Mouse (Mus musculus): ENCODE measurements around the gene Spag6. TPM values are rescaled to one million over a fixed set of nuclear protein-coding genes. Genes with fewer than 3 reads are reported as not detected.

Spag6 gene
- polyA plus RNA-seq, 1 experiment from 2014 or later: 0.11 TPM

GRCm38 (mm10) chr2:18692548-18692947, 1.3 kb upstream of the Spag6 start:
- Histone ChIP-seq H3K27me3 (ENCODE audit: control insufficient read depth, insufficient read depth, low read length) (peaks cover 87% of the 10 kb centered on the region), H3K27ac (no peak overlapping the region), H3K4me3 (replicated peaks; ENCODE audit: low read length) (no peak overlapping the region), H3K9me3 (ENCODE audit: control insufficient read depth, low read length) (no peaks in the 10 kb centered on the region), H3K4me1 (replicated peaks; ENCODE audit: control insufficient read depth, insufficient read depth, low read length) (peaks cover 21% of the 10 kb centered on the region; the same call in 1 of the 2 replicates), H3K36me3 (replicated peaks; ENCODE audit: control insufficient read depth, insufficient read depth) (no peaks in the 10 kb centered on the region), H3K9ac (no peak overlapping the region), H3K4me2 (replicated peaks) (no peak overlapping the region)
- 0% methylated on average over 1 of the region's 1 CpGs for WGBS
- DNase-seq (ENCODE audit: low spot score): no peak
- no peak for ATAC-seq (ENCODE audit: low FRiP score)

- peak overlapping the region; percentile 89 for H3K4me2 ChIP-seq (replicated peaks)
- peaks cover 83% of the 10 kb centered on the region for H3K27me3 ChIP-seq (ENCODE audit: control insufficient read depth, insufficient read depth, low read length)
- H3K36me3 ChIP-seq (replicated peaks; ENCODE audit: control insufficient read depth, insufficient read depth): no peaks in the 10 kb centered on the region
- peak overlapping the region; percentile 41 for H3K4me3 ChIP-seq (replicated peaks; ENCODE audit: low read length)
- ATAC-seq (ENCODE audit: low FRiP score) (no peak), DNase-seq (ENCODE audit: low spot score) (no peak)
- H3K4me1 ChIP-seq (replicated peaks; ENCODE audit: control insufficient read depth, insufficient read depth, low read length): peaks cover 21% of the 10 kb centered on the region; the same call in 1 of the 2 replicates
- no peak overlapping the region for H3K27ac ChIP-seq
- H3K9me3 ChIP-seq (ENCODE audit: control insufficient read depth, low read length): no peaks in the 10 kb centered on the region
- 1% methylated on average over 5 of the region's 5 CpGs for WGBS
- no peak overlapping the region for H3K9ac ChIP-seq
Measured at GRCm38 (mm10) chr2:18693491-18693870, 351 bp upstream of the Spag6 start.

- peak overlapping the region; percentile 41 for H3K4me3 ChIP-seq (replicated peaks; ENCODE audit: low read length)
- peak overlapping the region; percentile 89 for H3K4me2 ChIP-seq (replicated peaks)
- H3K27ac ChIP-seq: no peak overlapping the region
- ATAC-seq (ENCODE audit: low FRiP score) (peak; percentile 10; the same call in 1 of the 2 replicates), DNase-seq (ENCODE audit: low spot score) (no peak)
- H3K36me3 ChIP-seq (replicated peaks; ENCODE audit: control insufficient read depth, insufficient read depth): no peaks in the 10 kb centered on the region
- under 1% methylated on average over 20 of the region's 20 CpGs for WGBS
- peaks cover 16% of the 10 kb centered on the region; the same call in 1 of the 2 replicates for H3K4me1 ChIP-seq (replicated peaks; ENCODE audit: control insufficient read depth, insufficient read depth, low read length)
- H3K9ac ChIP-seq: peak overlapping the region; percentile 47
- H3K9me3 ChIP-seq (ENCODE audit: control insufficient read depth, low read length): no peaks in the 10 kb centered on the region
- peaks cover 83% of the 10 kb centered on the region for H3K27me3 ChIP-seq (ENCODE audit: control insufficient read depth, insufficient read depth, low read length)
Measured at GRCm38 (mm10) chr2:18694611-18694950, 749 bp downstream of the Spag6 start.

- peaks cover 86% of the 10 kb centered on the region for H3K27me3 ChIP-seq (ENCODE audit: control insufficient read depth, insufficient read depth, low read length)
- no peaks in the 10 kb centered on the region for H3K36me3 ChIP-seq (replicated peaks; ENCODE audit: control insufficient read depth, insufficient read depth)
- 3% methylated on average over 8 of the region's 8 CpGs for WGBS
- no peaks in the 10 kb centered on the region for H3K9me3 ChIP-seq (ENCODE audit: control insufficient read depth, low read length)
- no peak overlapping the region for H3K27ac ChIP-seq
- no peak overlapping the region for H3K4me3 ChIP-seq (replicated peaks; ENCODE audit: low read length)
- DNase-seq (ENCODE audit: low spot score) (no peak), ATAC-seq (ENCODE audit: low FRiP score) (no peak)
- H3K9ac ChIP-seq: no peak overlapping the region
- peak overlapping the region; percentile 89; the same call in 1 of the 2 replicates for H3K4me2 ChIP-seq (replicated peaks)
- peaks cover 13% of the 10 kb centered on the region; the same call in 1 of the 2 replicates for H3K4me1 ChIP-seq (replicated peaks; ENCODE audit: control insufficient read depth, insufficient read depth, low read length)
Measured at GRCm38 (mm10) chr2:18695163-18695562, 1.3 kb downstream of the Spag6 start.

DNA sequence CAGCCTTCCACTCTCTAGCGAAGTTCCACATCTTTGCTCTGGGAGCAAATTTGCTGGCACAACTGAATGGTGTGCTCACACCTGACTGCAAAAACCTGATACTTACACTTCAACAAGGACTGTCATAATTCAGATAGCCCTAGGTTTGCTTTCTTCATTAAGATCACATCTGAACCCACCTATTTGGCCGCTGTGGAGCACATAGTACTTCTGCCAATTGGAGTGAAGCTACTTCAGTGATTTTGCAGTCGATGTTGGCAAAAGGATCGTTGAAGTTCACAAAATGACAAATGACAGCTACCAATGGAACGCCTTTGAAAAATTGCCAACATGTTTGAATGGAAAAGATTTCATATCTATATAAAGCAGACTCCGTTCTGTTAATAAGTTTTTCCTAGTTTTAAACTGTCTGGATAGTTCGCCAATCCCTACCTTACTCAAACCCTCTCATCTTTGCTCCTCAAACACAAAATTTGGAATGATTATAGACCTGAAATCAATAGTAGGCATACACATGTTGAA, 1.9 kb downstream of the Spag6 start:
- Histone ChIP-seq H3K4me2 (replicated peaks) (no peak overlapping the region), H3K9ac (no peak overlapping the region), H3K4me3 (replicated peaks; ENCODE audit: low read length) (no peak overlapping the region), H3K9me3 (ENCODE audit: control insufficient read depth, low read length) (no peaks in the 10 kb centered on the region), H3K4me1 (replicated peaks; ENCODE audit: control insufficient read depth, insufficient read depth, low read length) (peaks cover 11% of the 10 kb centered on the region; the same call in 1 of the 2 replicates), H3K36me3 (replicated peaks; ENCODE audit: control insufficient read depth, insufficient read depth) (no peaks in the 10 kb centered on the region), H3K27me3 (ENCODE audit: control insufficient read depth, insufficient read depth, low read length) (peaks cover 89% of the 10 kb centered on the region), H3K27ac (no peak overlapping the region)
- DNase-seq (ENCODE audit: low spot score): no peak
- no peak for ATAC-seq (ENCODE audit: low FRiP score)
- WGBS: 4% methylated on average over 7 of the region's 7 CpGs

- 5% methylated on average over 4 of the region's 4 CpGs for WGBS
- ATAC-seq (ENCODE audit: low FRiP score) (no peak), DNase-seq (ENCODE audit: low spot score) (peak; percentile 32)
Measured at GRCm38 (mm10) chr2:18697591-18698244, 3.9 kb downstream of the Spag6 start.

DNA sequence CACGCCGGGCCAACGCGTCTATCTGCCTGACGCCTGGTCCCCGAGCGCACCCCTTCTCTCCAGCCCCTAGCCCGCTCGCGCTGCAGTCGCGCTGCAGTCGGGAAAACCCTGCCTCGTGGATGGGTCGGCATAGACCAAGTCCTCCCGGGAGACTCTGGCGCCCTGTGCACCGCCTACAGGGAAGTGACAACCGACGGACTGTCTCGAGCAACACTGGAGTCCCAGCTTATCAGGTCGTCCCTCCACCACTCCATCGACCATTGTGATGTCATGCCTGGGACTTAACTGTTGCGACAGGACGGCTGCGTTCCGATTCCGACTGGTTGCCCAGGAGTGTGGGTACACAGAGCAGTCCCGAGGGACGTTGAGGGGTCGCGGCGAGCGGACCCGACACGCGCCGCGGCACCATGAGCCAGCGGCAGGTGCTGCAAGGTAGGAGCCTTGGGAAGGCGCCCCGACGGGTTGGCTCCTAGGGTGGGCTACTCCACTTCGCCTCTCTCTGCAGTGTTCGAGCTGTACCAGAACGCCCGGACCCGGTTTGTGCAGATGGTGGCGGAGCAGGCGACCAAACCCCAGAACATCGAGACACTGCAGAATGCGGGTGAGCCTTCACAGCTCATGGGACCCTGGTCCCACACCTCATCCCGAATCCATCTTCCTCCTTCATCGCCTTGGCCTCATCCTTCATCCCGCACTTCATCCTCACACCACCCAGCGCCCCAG, 5.0 kb downstream of the Spag6 start:
- Histone ChIP-seq H3K4me3 (replicated peaks; ENCODE audit: low read length) (no peak overlapping the region; the same call in 1 of the 2 replicates), H3K27ac (no peak overlapping the region), H3K9me3 (ENCODE audit: control insufficient read depth, low read length) (no peaks in the 10 kb centered on the region), H3K9ac (no peak overlapping the region), H3K4me1 (replicated peaks; ENCODE audit: control insufficient read depth, insufficient read depth, low read length) (peaks cover 8% of the 10 kb centered on the region; the same call in 1 of the 2 replicates), H3K4me2 (replicated peaks) (no peak overlapping the region), H3K36me3 (replicated peaks; ENCODE audit: control insufficient read depth, insufficient read depth) (no peaks in the 10 kb centered on the region), H3K27me3 (ENCODE audit: control insufficient read depth, insufficient read depth, low read length) (peaks cover 82% of the 10 kb centered on the region)
- WGBS: under 1% methylated on average over 56 of the region's 56 CpGs
- ATAC-seq (ENCODE audit: low FRiP score): peak; percentile 26; the same call in 1 of the 2 replicates
- no peak for DNase-seq (ENCODE audit: low spot score)

More at GRCm38 (mm10) chr2:18697591-18698244, 3.9 kb downstream of the Spag6 start:
- Histone ChIP-seq H3K27me3 (ENCODE audit: control insufficient read depth, insufficient read depth, low read length) (peaks cover 87% of the 10 kb centered on the region), H3K27ac (no peak overlapping the region), H3K36me3 (replicated peaks; ENCODE audit: control insufficient read depth, insufficient read depth) (no peaks in the 10 kb centered on the region), H3K4me1 (replicated peaks; ENCODE audit: control insufficient read depth, insufficient read depth, low read length) (peaks cover 11% of the 10 kb centered on the region; the same call in 1 of the 2 replicates), H3K4me2 (replicated peaks) (no peak overlapping the region), H3K4me3 (replicated peaks; ENCODE audit: low read length) (no peak overlapping the region), H3K9me3 (ENCODE audit: control insufficient read depth, low read length) (no peaks in the 10 kb centered on the region), H3K9ac (no peak overlapping the region)

DNA sequence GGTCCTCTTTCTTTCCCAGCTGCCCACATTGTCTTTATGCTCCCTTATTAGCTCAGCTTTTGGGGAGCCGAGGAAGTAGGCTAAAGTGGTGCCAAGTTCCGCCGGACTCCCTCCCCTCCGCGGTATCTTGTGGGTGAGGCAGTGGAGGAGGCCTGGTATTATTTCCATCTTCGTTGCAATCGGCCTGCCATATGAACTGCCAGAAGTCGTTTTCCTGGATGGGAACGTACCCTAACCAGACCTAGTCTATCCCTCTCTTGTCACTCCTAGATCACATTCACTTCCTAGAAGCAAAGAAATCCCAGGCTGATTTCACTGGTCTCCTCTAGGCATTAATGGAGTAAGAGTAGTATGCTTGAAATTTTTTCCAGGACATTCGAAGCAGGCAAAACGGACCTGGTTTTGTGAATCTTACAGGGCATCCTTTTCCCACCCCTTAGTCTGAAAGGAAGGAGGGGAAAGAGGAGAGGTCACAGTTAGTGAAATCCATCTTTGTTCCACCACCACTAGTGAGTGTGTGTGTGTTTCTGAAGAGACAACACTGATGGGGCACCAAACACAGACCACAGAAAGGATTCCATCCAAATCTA, 5.7 kb downstream of the Spag6 start:
- no peak overlapping the region for H3K9ac ChIP-seq
- H3K36me3 ChIP-seq (replicated peaks; ENCODE audit: control insufficient read depth, insufficient read depth): no peaks in the 10 kb centered on the region
- DNase-seq (ENCODE audit: low spot score): no peak
- H3K9me3 ChIP-seq (ENCODE audit: control insufficient read depth, low read length): no peaks in the 10 kb centered on the region
- WGBS: 1% methylated on average over 11 of the region's 11 CpGs
- H3K27me3 ChIP-seq (ENCODE audit: control insufficient read depth, insufficient read depth, low read length): peaks cover 85% of the 10 kb centered on the region
- 0 out of 2 replicates have a peak, but pooled peaks cover 1% of the 10 kb centered on the region for H3K4me1 ChIP-seq (replicated peaks; ENCODE audit: control insufficient read depth, insufficient read depth, low read length)
- H3K4me3 ChIP-seq (replicated peaks; ENCODE audit: low read length): no peak overlapping the region
- H3K4me2 ChIP-seq (replicated peaks): no peak overlapping the region
- ATAC-seq (ENCODE audit: low FRiP score): no peak
- no peak overlapping the region for H3K27ac ChIP-seq

GRCm38 (mm10) chr2:18710356-18710755, 16.5 kb downstream of the Spag6 start:
- Histone ChIP-seq H3K4me2 (replicated peaks) (no peak overlapping the region), H3K27ac (no peak overlapping the region), H3K36me3 (replicated peaks; ENCODE audit: control insufficient read depth, insufficient read depth) (no peaks in the 10 kb centered on the region), H3K27me3 (ENCODE audit: control insufficient read depth, insufficient read depth, low read length) (0 out of 2 replicates have a peak, but pooled peaks cover 5% of the 10 kb centered on the region), H3K4me3 (replicated peaks; ENCODE audit: low read length) (no peak overlapping the region), H3K4me1 (replicated peaks; ENCODE audit: control insufficient read depth, insufficient read depth, low read length) (no peaks in the 10 kb centered on the region), H3K9ac (no peak overlapping the region), H3K9me3 (ENCODE audit: control insufficient read depth, low read length) (no peaks in the 10 kb centered on the region)
- 71% methylated on average over 3 of the region's 3 CpGs for WGBS
- ATAC-seq (ENCODE audit: low FRiP score): no peak
- no peak for DNase-seq (ENCODE audit: low spot score)

Measured in hindbrain, embryonic 14.5 days (tissue).